In genomic region chr3:37860034-37860714, GRCm38 (mm10) we compare ENCODE assay signal across 8 mouse cellular contexts.
DNase-seq lines count a peak whose midpoint lies in the region; ATAC-seq and TF ChIP-seq lines count a peak whose summit lies in the region.

No protein-coding gene starts in this region.

- no peak for TF ChIP-seq CTCF in brain, embryonic 14.5 days (IDR thresholded peaks at IDR 0.05; ENCODE audit: borderline replicate concordance, extremely low read depth, insufficient read depth, insufficient read length)

- no peak for TF ChIP-seq POLR2A in brain, embryonic 14.5 days (IDR thresholded peaks at IDR 0.05; ENCODE audit: borderline replicate concordance, extremely low read depth, insufficient read depth, insufficient read length, poor library complexity, severe bottlenecking)

- no peak overlapping the region for H3K9ac ChIP-seq in heart, embryonic 14.5 days (ENCODE audit: low read length)

- H3K27ac ChIP-seq in heart, embryonic 14.5 days (replicated peaks in 1 of 2; ENCODE audit: control insufficient read depth in 1 of 2, insufficient read depth in 1 of 2, low read depth in 2 of 2, low read length in 2 of 2): peak overlapping the region; percentile 49 to 67; a peak in 3 of 4 replicates

- no peaks in the 10 kb centered on the region for H3K9me3 ChIP-seq in heart, embryonic 14.5 days (ENCODE audit: control insufficient read depth, low read length)

- peak; percentile 68 for ATAC-seq in heart, embryonic 14.5 days (ENCODE audit: insufficient number of reproducible peaks, insufficient read depth, low FRiP score, low read depth)

- no peaks in the 10 kb centered on the region for H3K27me3 ChIP-seq in heart, embryonic 14.5 days (ENCODE audit: control insufficient read depth, insufficient read depth, low read length)

- no peaks in the 10 kb centered on the region for H3K36me3 ChIP-seq in heart, embryonic 14.5 days (ENCODE audit: control insufficient read depth, insufficient read depth, low read length)

- no peak for DNase-seq in heart, adult 9 months (ENCODE audit: low spot score in 2 of 2)
- DNase-seq in 3T3-L1 (ENCODE audit: low read depth, low spot score): peak; percentile 48
- peak; percentile 90 for DNase-seq in brain, embryonic 14.5 days (ENCODE audit: low read depth)
- peak; percentile 63 for DNase-seq in heart, postnatal 4 days
- DNase-seq in lung, postnatal 10 days: peak; percentile 43
- no peak for DNase-seq in thymus, postnatal 10 days (ENCODE audit: low spot score in 2 of 2)
- no peak for DNase-seq in left cerebral cortex, postnatal 36 days (ENCODE audit: low spot score in 2 of 2)

- peaks cover 21 to 24% of the 10 kb centered on the region in 2 experiments for H3K4me1 ChIP-seq in heart, embryonic 14.5 days (ENCODE audit: control insufficient read depth in 2 of 2, insufficient read depth in 2 of 2, low read length in 2 of 2)

- intact Hi-C loops in left cerebral cortex, postnatal 36 days (cut with DNase I): no loop called here

- WGBS in heart, embryonic 14.5 days: 32% methylated on average over 13 of the region's 13 CpGs

- H3K4me2 ChIP-seq in heart, embryonic 14.5 days (ENCODE audit: low read length): peak overlapping the region; percentile 18; the same call in 1 of the 2 replicates

- no peak overlapping the region for H3K4me3 ChIP-seq in heart, embryonic 14.5 days (ENCODE audit: control insufficient read depth in 1 of 2, insufficient read depth in 1 of 2, low read depth in 1 of 2, low read length in 2 of 2)

Comparison
In these comparisons a context has a peak if more than half of its experiments do, and no peak if none do; other contexts are left out.
1. DNase-seq: peak in 3T3-L1 (single experiment), brain, embryonic 14.5 days (single experiment), heart, postnatal 4 days (single experiment) and lung, postnatal 10 days (single experiment); none in heart, adult 9 months (0 of 2), thymus, postnatal 10 days (0 of 2) and left cerebral cortex, postnatal 36 days (0 of 2).